Mouse (Mus musculus) gastrocnemius, postnatal 10 days (tissue): ENCODE results near the gene Echs1. TPM values are rescaled to one million over a fixed set of nuclear protein-coding genes. Genes with fewer than 3 reads are reported as not detected.
A peak's percentile ranks its signal among the peaks of the same experiment; 100 is the strongest.
"Not testable (repeated sequence)": the region's sequence is repeated elsewhere in the genome, so short reads cannot be mapped to it uniquely, and the experiment has no call there.

Experiments
- DNase-seq: peaks from one replicate; pipeline ENCODE4 v3.0.0; 2021; ENCODE audit warnings: mixed read lengths
- long read RNA-seq, 2 experiments: library from polyadenylated mRNA; stranded (forward); transcript quantifications; one replicate each; pipeline ENCODE4 v2.0.0; 2021
- total RNA-seq, 2 experiments: library from RNA; stranded (reverse); gene quantifications; 2 replicates each; pipeline ENCODE4 v1.2.3; 2021

Echs1 gene
- total RNA-seq, result 10 to 100 TPM; 83.5 to 93.1 TPM
- long read RNA-seq, experiment 1, transcript Echs1-201 (8 exons, 1,557 nt), result major isoform, 129 of 134 reads
- long read RNA-seq, experiment 1, partial matches to known transcripts, result 1 of 134 reads
- long read RNA-seq, experiment 1, other reads (novel, unspliced or antisense), result 4 of 134 reads
- long read RNA-seq, experiment 2, transcript Echs1-201 (8 exons, 1,557 nt), result major isoform, 144 of 147 reads
- long read RNA-seq, experiment 2, partial matches to known transcripts, result 3 of 147 reads
- long read RNA-seq, experiment 2, other reads (novel, unspliced or antisense), result 0 of 147 reads

GRCm38 (mm10) chr7:140116329-140117054 is at the start of gene Echs1:
Echs1 (minus strand) TSS chr7:140116476.
- peak; percentile 85 for DNase-seq

- DNase-seq, result no peak
Observed at GRCm38 (mm10) chr7:140164664-140165063, 48.4 kb upstream of the Echs1 start, which contains the start of gene Olfr522. Olfr522 (minus strand) TSS chr7:140164764.

- no peak for DNase-seq
Observed at GRCm38 (mm10) chr7:140160363-140160762, 44.1 kb upstream of the Echs1 start.

DNA sequence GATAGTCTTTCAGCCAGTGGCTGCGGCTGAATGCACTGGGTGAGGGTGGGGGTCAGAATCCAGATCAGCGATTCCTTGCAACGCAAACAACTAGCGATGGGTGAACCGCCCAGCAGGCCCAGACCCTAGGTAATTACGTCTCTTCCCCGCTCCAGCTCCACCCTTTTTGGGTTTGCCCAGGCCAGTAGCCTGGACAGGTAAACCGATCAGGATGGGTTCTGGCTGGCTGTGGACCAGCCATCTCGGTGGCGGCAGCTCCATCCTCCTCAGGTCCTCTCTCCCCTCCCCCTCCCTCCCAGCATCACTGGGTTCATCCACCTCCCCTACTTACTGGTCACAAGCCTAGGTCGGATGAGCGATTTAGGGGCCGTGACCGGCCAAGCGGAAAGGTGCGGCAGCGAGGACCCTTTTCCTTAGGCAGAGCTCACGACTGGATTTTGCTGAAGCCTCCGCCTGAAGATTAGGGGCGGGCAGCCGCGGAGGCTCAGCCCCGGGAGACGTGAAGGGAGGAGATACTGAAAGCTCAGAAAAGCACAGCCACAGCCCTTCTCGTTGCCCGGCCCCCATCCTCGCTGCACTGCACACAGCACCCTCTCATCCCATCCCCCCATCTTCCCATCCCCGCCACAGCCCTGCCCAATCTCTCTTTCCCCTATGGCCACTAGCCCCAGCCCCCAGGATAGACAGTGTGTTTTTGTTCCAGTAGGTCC is 38.1 kb upstream of the Echs1 start, which contains the start of gene Sprn:
Gene Sprn (minus strand): TSS at position 660 of the 710 bp plus-strand sequence.
- DNase-seq, result no peak

DNA sequence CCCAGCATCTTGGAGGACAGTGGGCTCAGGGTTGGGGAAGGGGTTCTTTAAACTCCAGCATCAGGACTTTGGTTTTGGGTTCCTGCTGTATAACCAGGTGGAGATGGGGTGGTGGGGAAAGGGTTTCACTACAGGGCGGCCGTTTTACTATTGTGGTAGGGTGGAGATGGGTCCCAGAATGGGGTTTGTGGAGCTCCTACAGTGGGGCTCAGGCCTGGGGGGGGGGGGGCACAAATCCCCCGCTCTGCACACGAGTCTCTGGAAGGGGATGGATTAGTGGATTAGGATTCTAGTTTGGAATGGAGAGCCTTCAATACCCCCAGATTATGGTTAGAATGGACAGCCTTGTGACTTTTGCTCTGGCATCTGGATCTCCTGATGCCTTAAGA is 37.5 kb upstream of the Echs1 start:
- no peak for DNase-seq

DNA sequence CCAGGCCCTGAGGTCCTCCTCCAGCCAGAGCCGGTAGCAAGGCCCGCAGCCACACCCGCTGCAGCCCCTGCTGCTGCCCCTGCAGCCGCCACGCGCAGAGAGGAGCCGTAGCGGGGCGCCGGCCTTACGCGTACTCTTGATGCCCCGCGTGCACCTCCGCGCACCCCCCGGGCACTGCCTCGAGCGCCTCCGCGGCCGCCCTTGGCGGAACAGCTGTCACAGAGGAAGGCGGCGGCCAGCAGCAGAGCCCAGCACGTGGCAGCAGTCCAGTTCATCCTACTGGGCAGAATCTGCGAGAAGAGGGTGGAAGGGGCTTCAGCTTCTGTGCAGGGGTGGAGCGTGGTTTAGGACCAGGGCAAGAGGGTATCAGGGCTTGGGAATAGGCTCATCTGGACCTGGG is 37.1 kb upstream of the Echs1 start:
- DNase-seq, result peak; percentile 49

DNA sequence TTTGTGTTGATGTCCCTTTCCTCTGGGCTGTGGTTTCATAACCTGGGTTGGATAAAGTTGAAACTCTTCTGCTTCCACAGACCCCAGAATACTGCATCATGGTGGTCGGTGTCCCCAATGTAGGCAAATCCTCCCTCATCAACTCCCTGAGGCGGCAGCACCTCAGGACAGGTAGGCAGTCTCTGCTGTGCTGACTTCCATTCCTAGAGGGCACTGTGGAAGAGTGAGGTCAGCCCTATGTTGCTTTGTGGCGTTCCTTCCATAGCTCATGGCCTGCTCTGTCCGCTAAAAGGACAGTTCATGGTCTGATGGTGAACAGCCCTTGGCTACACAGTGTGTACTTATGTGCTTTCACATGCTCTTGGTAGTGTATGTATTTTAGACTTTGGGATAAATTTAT is 28.3 kb upstream of the Echs1 start:
- no peak for DNase-seq

- DNase-seq, result peak; percentile 61
Observed at GRCm38 (mm10) chr7:140141350-140141749, 25.1 kb upstream of the Echs1 start.

DNA sequence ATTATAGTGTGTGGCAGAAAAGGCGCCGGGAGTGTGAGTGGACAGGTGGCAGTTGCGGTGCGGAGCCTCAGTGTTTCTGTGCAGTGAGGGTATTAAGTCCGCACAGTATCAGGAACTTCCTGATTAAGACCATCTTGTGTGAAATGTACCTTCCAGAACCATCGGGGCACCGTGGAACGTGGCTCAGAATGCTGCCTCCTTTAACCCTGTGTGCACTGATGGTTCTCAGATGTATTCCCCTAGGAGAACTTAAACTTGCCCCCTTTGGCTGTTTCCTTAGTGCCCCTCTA is 21.7 kb upstream of the Echs1 start:
- DNase-seq, result no peak

DNA sequence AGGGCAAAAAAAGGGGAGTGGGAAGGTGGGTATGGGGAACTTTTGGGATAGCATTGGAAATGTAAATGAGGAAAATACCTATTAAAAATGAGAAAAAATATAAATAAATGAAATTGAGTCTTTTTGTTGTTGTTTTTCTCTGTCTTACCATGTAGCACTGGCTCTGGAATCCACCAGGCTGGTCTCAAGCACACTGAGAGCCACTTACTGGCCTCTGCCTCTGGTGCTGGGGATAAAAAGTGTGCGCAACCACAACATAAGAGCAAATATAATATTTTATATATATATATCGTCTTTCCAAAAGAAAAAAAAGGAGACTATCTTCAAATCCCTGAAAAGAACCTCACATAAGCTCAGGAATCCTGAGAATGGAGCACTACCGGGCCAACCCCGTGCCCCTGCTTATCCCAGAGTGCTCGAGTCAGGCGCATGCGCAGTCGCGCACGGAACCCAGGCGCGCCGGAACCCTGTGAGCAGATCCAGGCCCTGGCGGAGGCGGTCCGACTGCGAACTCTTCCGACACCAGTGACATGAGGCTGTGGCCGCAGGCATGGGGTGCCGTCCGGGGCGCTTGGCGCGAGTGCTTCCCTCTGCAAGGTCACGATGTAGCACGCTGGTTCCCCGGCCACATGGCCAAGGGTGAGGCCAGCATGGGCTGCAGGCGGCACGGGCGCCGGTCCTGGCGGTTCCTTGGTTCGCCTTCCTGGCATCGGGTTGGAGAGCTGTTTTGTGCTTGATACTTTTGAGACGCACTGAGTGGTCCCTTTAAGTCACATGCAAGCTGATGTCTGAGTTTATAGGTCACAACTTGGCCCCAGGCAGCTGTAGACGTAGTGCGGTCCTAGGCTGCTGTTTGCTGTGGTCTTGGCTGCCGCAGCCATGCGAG is 21.1 kb upstream of the Echs1 start, which contains the start of gene Mtg1:
Gene Mtg1 (plus strand): TSS at position 430 of the 886 bp plus-strand sequence.
- DNase-seq, result peak; percentile 99

GRCm38 (mm10) chr7:140135106-140135770 is 19.0 kb upstream of the Echs1 start:
- DNase-seq, result no peak

DNA sequence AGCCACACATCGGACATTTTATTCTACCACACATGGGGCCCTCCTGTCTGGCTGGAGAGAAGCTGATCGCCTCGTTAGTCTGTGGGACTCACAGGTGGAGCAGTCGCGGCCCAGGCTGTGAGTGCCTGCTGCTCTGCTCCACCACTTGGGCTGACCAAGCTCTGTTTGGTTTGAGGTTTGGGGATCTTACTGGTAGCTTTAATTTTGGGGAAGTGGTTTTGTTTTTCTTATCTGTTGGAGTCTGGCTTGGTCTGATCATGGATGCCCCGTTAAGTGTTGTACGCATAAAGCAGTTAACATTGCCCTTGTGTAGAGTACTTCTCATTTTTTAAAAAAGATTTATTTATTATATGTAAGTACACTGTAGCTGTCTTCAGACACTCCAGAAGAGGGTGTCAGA is 17.8 kb upstream of the Echs1 start:
- not testable (repeated sequence) for DNase-seq

GRCm38 (mm10) chr7:140132184-140132583 is 15.9 kb upstream of the Echs1 start:
- not testable (repeated sequence) for DNase-seq

- DNase-seq, result no peak
Observed at GRCm38 (mm10) chr7:140127911-140128310, 11.6 kb upstream of the Echs1 start.

GRCm38 (mm10) chr7:140126934-140127333 is 10.7 kb upstream of the Echs1 start:
- no peak for DNase-seq

GRCm38 (mm10) chr7:140126022-140126350 is 9.7 kb upstream of the Echs1 start:
- no peak for DNase-seq

DNA sequence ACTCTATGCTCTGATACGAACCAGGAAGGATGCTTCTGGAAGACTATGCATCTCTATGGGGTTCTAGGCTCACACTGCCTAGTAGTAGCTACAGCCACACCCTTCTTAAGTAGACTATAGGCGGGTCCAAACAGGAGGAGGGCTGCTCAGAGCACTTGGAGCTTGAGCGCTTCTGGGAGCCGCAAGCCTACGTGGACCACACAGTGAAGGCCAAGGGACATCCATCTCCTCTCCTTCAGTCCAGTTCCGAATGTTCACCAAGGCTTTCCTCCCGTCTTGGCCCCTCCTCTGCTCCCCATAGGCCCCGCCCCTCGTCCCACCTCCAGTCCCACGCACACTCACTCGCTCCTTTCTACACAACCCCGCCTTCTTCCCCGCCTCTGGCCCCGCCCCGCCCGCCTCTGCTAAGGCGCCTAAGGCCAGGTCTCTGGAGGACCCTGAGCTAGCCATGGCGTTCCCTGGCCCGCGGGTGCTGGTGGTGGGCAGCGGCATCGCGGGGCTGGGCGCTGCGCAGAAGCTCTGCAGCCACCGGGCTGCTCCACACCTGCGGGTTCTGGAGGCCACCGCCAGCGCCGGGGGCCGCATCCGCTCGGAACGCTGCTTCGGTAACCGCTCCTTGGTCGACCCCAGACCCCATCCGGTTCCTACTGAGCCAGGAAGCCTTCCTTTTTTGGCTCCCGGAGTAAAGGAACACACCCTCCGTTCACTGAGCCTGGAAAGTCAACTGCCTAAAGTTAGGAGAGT is 9.2 kb upstream of the Echs1 start:
- DNase-seq, result peak; percentile 93

DNA sequence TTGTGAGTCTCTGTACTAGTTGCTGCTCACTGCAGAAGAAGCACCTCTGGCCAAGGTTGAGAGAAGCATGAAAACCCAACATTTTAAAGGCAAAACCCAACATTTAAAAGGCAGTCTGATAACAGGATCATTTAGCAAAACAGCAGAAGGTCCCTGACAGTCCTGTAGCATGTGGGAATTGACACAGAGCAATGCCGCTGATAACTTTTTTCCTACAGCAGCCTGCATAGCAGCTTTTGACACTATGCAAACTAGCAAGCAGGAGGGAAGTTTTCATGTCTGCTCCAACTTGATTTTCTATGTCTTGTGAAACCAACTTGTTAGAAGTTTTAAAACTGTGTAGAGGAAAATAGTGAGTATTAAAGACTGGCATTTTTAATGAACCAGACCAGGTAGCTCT is 8.1 kb upstream of the Echs1 start:
- DNase-seq, result no peak

GRCm38 (mm10) chr7:140122765-140123164 is 6.5 kb upstream of the Echs1 start:
- no peak for DNase-seq

DNA sequence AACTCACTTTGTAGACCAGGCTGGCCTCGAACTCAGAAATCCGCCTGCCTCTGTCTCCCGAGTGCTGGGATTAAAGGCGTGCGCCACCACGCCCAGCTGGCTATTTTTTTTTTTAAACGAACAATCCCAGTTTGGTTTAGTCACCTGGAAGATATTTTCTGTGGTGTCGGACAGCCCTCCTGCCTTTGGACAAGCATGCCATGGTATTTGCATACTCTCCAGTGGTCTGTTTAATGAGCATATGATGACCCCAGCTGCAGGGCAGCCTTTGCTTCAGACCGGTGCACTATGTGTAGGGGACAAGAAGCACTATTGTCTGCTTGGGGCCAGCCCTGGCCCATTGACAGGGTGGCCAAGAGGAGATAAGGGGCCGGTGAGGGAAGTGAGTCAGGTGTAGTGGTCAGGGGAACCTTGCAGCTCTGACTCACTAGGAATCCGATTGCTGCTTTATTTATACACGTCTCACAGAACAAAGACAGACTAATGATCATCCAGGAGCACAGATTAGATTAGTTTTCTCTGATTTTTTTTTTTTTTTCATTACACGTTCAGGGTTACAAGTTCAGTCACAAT is 5.1 kb upstream of the Echs1 start:
- no peak for DNase-seq

- DNase-seq, result no peak
Observed at GRCm38 (mm10) chr7:140120484-140120883, 4.2 kb upstream of the Echs1 start.
